Mouse (Mus musculus): ENCODE measurements at regions not wholly inside any gene's neighbourhood (a gene's known extent, or its start where the extent isn't known, plus 50 kb on each side); places are given as distances from the start of the nearest gene placed in this dataset.

GRCm38 (mm10) chr1:61205137-61205536 is 227.4 kb downstream of the Icos start:
- ATAC-seq (ENCODE audit: low FRiP score) = no peak

GRCm38 (mm10) chr1:61206861-61207380 is 229.2 kb downstream of the Icos start:
- no peak overlapping the region for H3K4me2 ChIP-seq (ENCODE audit: low read depth, low read length, poor library complexity, severe bottlenecking)
- no peak overlapping the region for H3K9ac ChIP-seq (replicated peaks; ENCODE audit: low read length, poor library complexity, severe bottlenecking)
- no peaks in the 10 kb centered on the region for H3K36me3 ChIP-seq (ENCODE audit: insufficient read depth, low read length)
- DNase-seq (ENCODE audit: low spot score) (no peak), ATAC-seq (ENCODE audit: low FRiP score) (no peak)
- H3K27ac ChIP-seq (ENCODE audit: low read depth, low read length) = no peak overlapping the region
- H3K4me3 ChIP-seq (ENCODE audit: low read depth, low read length) = no peak overlapping the region
- H3K27me3 ChIP-seq (ENCODE audit: insufficient read depth, low read length) = no peaks in the 10 kb centered on the region
- no peak for TF ChIP-seq CTCF (IDR thresholded peaks at IDR 0.05)
- WGBS = 93% methylated on average over 6 of the region's 6 CpGs
- no peaks in the 10 kb centered on the region for H3K9me3 ChIP-seq (ENCODE audit: low read length)
- H3K4me1 ChIP-seq (ENCODE audit: insufficient read depth, low read length) = no peaks in the 10 kb centered on the region

More at GRCm38 (mm10) chr1:61205137-61205536, 227.4 kb downstream of the Icos start:
- DNase-seq (ENCODE audit: low spot score) = no peak
- H3K27me3 ChIP-seq (ENCODE audit: insufficient read depth, low read length) = no peaks in the 10 kb centered on the region
- H3K9ac ChIP-seq (replicated peaks; ENCODE audit: low read length, poor library complexity, severe bottlenecking) = no peak overlapping the region
- H3K4me2 ChIP-seq (ENCODE audit: low read depth, low read length, poor library complexity, severe bottlenecking) = no peak overlapping the region
- no peaks in the 10 kb centered on the region for H3K36me3 ChIP-seq (ENCODE audit: insufficient read depth, low read length)
- H3K27ac ChIP-seq (ENCODE audit: low read depth, low read length) = no peak overlapping the region
- TF ChIP-seq CTCF (IDR thresholded peaks at IDR 0.05) = no peak
- no peaks in the 10 kb centered on the region for H3K9me3 ChIP-seq (ENCODE audit: low read length)
- H3K4me1 ChIP-seq (ENCODE audit: insufficient read depth, low read length) = no peaks in the 10 kb centered on the region
- WGBS = 40% methylated on average over 5 of the region's 5 CpGs
- H3K4me3 ChIP-seq (ENCODE audit: low read depth, low read length) = no peak overlapping the region

- H3K27me3 ChIP-seq (ENCODE audit: insufficient read depth, low read length) = no peaks in the 10 kb centered on the region
- no peaks in the 10 kb centered on the region for H3K9me3 ChIP-seq (ENCODE audit: low read length)
- no peaks in the 10 kb centered on the region for H3K4me1 ChIP-seq (ENCODE audit: insufficient read depth, low read length)
- no peaks in the 10 kb centered on the region for H3K36me3 ChIP-seq (ENCODE audit: insufficient read depth, low read length)
- ATAC-seq (ENCODE audit: low FRiP score) = no peak
- no peak overlapping the region for H3K9ac ChIP-seq (replicated peaks; ENCODE audit: low read length, poor library complexity, severe bottlenecking)
- whole genome bisulfite sequencing = 41% methylated on average over 1 of the region's 1 CpGs
- no peak for DNase-seq (ENCODE audit: low spot score)
- no peak overlapping the region for H3K4me3 ChIP-seq (ENCODE audit: low read depth, low read length)
- H3K4me2 ChIP-seq (ENCODE audit: low read depth, low read length, poor library complexity, severe bottlenecking) = no peak overlapping the region
- no peak overlapping the region for H3K27ac ChIP-seq (ENCODE audit: low read depth, low read length)
- TF ChIP-seq CTCF (IDR thresholded peaks at IDR 0.05) = no peak
These were observed 230.7 kb downstream of the Icos start for GRCm38 (mm10) chr1:61208386-61208785.

- H3K4me3 ChIP-seq (ENCODE audit: low read depth, low read length) = no peak overlapping the region
These were observed 243.4 kb downstream of the Icos start for GRCm38 (mm10) chr1:61221131-61221530.

GRCm38 (mm10) chr1:61228942-61229341 is 251.2 kb downstream of the Icos start:
- Histone ChIP-seq H3K4me2 (ENCODE audit: low read depth, low read length, poor library complexity, severe bottlenecking) (no peak overlapping the region), H3K9ac (replicated peaks; ENCODE audit: low read length, poor library complexity, severe bottlenecking) (no peak overlapping the region), H3K27me3 (ENCODE audit: insufficient read depth, low read length) (no peaks in the 10 kb centered on the region), H3K4me3 (ENCODE audit: low read depth, low read length) (no peak overlapping the region), H3K27ac (ENCODE audit: low read depth, low read length) (no peak overlapping the region), H3K36me3 (ENCODE audit: insufficient read depth, low read length) (no peaks in the 10 kb centered on the region), H3K4me1 (ENCODE audit: insufficient read depth, low read length) (peaks cover 5% of the 10 kb centered on the region; the same call in 1 of the 2 replicates), H3K9me3 (ENCODE audit: low read length) (no peaks in the 10 kb centered on the region)
- WGBS = 72% methylated on average over 4 of the region's 4 CpGs
- no peak for TF ChIP-seq CTCF (IDR thresholded peaks at IDR 0.05)
- ATAC-seq (ENCODE audit: low FRiP score) (no peak), DNase-seq (ENCODE audit: low spot score) (no peak)

More at GRCm38 (mm10) chr1:61221131-61221530, 243.4 kb downstream of the Icos start:
- TF ChIP-seq CTCF (IDR thresholded peaks at IDR 0.05) = no peak
- Histone ChIP-seq H3K27me3 (ENCODE audit: insufficient read depth, low read length) (no peaks in the 10 kb centered on the region), H3K4me2 (ENCODE audit: low read depth, low read length, poor library complexity, severe bottlenecking) (no peak overlapping the region), H3K9ac (replicated peaks; ENCODE audit: low read length, poor library complexity, severe bottlenecking) (no peak overlapping the region), H3K4me1 (ENCODE audit: insufficient read depth, low read length) (no peaks in the 10 kb centered on the region), H3K27ac (ENCODE audit: low read depth, low read length) (no peak overlapping the region), H3K36me3 (ENCODE audit: insufficient read depth, low read length) (no peaks in the 10 kb centered on the region), H3K9me3 (ENCODE audit: low read length) (no peaks in the 10 kb centered on the region)
- WGBS = 54% methylated on average over 1 of the region's 1 CpGs
- DNase-seq (ENCODE audit: low spot score) (peak; percentile 68), ATAC-seq (ENCODE audit: low FRiP score) (no peak)

- Histone ChIP-seq H3K4me3 (ENCODE audit: low read depth, low read length) (no peak overlapping the region), H3K9me3 (ENCODE audit: low read length) (no peaks in the 10 kb centered on the region), H3K27ac (ENCODE audit: low read depth, low read length) (no peak overlapping the region), H3K4me1 (ENCODE audit: insufficient read depth, low read length) (peaks cover 9% of the 10 kb centered on the region; the same call in 1 of the 2 replicates), H3K9ac (replicated peaks; ENCODE audit: low read length, poor library complexity, severe bottlenecking) (no peak overlapping the region), H3K27me3 (ENCODE audit: insufficient read depth, low read length) (no peaks in the 10 kb centered on the region), H3K36me3 (ENCODE audit: insufficient read depth, low read length) (no peaks in the 10 kb centered on the region), H3K4me2 (ENCODE audit: low read depth, low read length, poor library complexity, severe bottlenecking) (no peak overlapping the region)
- 68% methylated on average over 1 of the region's 1 CpGs for WGBS
- TF ChIP-seq CTCF (IDR thresholded peaks at IDR 0.05) = no peak
- DNase-seq (ENCODE audit: low spot score) (no peak), ATAC-seq (ENCODE audit: low FRiP score) (no peak)
These were observed 255.3 kb downstream of the Icos start for GRCm38 (mm10) chr1:61233001-61233400.
